Mouse (Mus musculus): ENCODE data around the gene 4931428F04Rik. TPM values are rescaled to one million over a fixed set of nuclear protein-coding genes. Genes with fewer than 3 reads are reported as not detected.
A peak's percentile ranks its signal among the peaks of the same experiment; 100 is the strongest.
"Not testable (repeated sequence)": the region's sequence is repeated elsewhere in the genome, so short reads cannot be mapped to it uniquely, and the experiment has no call there.

Gene 4931428F04Rik
- total RNA-seq, 1 experiment from 2014 or later: 3.7 TPM

GRCm38 (mm10) chr8:105307670-105308069 lies 18.0 kb upstream of the 4931428F04Rik start:
- no peak for DNase-seq

GRCm38 (mm10) chr8:105306146-105306691 lies 16.6 kb upstream of the 4931428F04Rik start:
- no peak for DNase-seq

- DNase-seq: peak; percentile 69
Observed at GRCm38 (mm10) chr8:105305211-105306145, 15.8 kb upstream of the 4931428F04Rik start, which contains the start of gene Elmo3. Gene Elmo3, plus strand, starts transcription at chr8:105305601.

- DNase-seq: no peak
Observed at GRCm38 (mm10) chr8:105304325-105305210, 14.9 kb upstream of the 4931428F04Rik start.

- no peak for DNase-seq
Observed at GRCm38 (mm10) chr8:105303874-105304273, 14.2 kb upstream of the 4931428F04Rik start.

GRCm38 (mm10) chr8:105303396-105303795 lies 13.7 kb upstream of the 4931428F04Rik start:
- DNase-seq: no peak

- DNase-seq: no peak
Observed at GRCm38 (mm10) chr8:105299962-105300361, 10.3 kb upstream of the 4931428F04Rik start.

GRCm38 (mm10) chr8:105298351-105299252 lies 8.9 kb upstream of the 4931428F04Rik start:
- DNase-seq: no peak

GRCm38 (mm10) chr8:105297511-105298192 lies 8.0 kb upstream of the 4931428F04Rik start, which contains the start of gene E2f4:
Gene E2f4, plus strand, starts transcription at chr8:105297663.
- DNase-seq: peak; percentile 94

GRCm38 (mm10) chr8:105295895-105296573 lies 6.4 kb upstream of the 4931428F04Rik start, which contains the start of gene Exoc3l:
Gene Exoc3l, minus strand, starts transcription at chr8:105296101.
- DNase-seq: peak; percentile 62

- no peak for DNase-seq
Observed at GRCm38 (mm10) chr8:105295256-105295655, 5.6 kb upstream of the 4931428F04Rik start.

GRCm38 (mm10) chr8:105294776-105295175 lies 5.1 kb upstream of the 4931428F04Rik start:
- DNase-seq: no peak

GRCm38 (mm10) chr8:105293405-105293804 lies 3.7 kb upstream of the 4931428F04Rik start:
- DNase-seq: no peak

GRCm38 (mm10) chr8:105292471-105292870 lies 2.8 kb upstream of the 4931428F04Rik start:
- no peak for DNase-seq

- DNase-seq: not testable (repeated sequence)
Observed at GRCm38 (mm10) chr8:105291802-105292201, 2.1 kb upstream of the 4931428F04Rik start.

GRCm38 (mm10) chr8:105291364-105291763 lies 1.7 kb upstream of the 4931428F04Rik start:
- DNase-seq: not testable (repeated sequence)

GRCm38 (mm10) chr8:105290554-105291314 lies 1.1 kb upstream of the 4931428F04Rik start:
- peak; percentile 93 for DNase-seq

GRCm38 (mm10) chr8:105288958-105289732 lies 519 bp downstream of the 4931428F04Rik start:
- peak; percentile 92 for DNase-seq

Measured in adrenal gland, postnatal 25 days (tissue).